Mouse (Mus musculus) 416B (cell line): ENCODE measurements around the gene Gm21698.
"Not testable (repeated sequence)": the region's sequence is repeated elsewhere in the genome, so short reads cannot be mapped to it uniquely, and the experiment has no call there.

Experiments
- DNase-seq: peaks from one replicate; pipeline ENCODE4 v3.0.0; 2011; ENCODE audit warnings: low read depth

Gm21698 gene

GRCm38 (mm10) chr5:25988550-25988949 is at the start of gene Gm21698:
TSS of gene Gm21698 (minus strand) at chr5:25988650.
- DNase-seq = not testable (repeated sequence)

- DNase-seq = not testable (repeated sequence)
Observed at GRCm38 (mm10) chr5:26022816-26023215, 34.4 kb upstream of the Gm21698 start, which contains the start of gene Gm5862. TSS of gene Gm5862 (minus strand) at chr5:26022916.

DNA sequence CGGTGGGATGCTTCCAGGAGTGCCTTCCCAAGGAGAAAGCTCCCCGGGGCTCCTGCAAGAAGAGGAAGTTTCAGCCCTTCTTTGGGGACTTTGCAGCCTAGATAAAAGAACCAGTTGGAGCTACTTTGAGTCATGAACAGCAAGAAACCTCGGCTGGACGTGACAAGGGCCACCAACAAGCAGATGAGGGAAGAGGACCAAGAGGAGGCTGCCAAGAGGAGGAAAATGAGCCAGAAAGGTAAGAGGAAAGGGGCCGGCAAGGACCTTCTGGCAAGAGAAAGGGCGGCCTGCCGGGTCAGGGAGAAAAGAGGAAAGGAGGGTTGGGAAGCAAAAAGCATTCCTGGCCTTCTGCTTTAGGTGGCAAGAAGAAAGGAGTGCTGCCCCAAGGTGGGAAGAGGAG is 19.2 kb upstream of the Gm21698 start:
- not testable (repeated sequence) for DNase-seq

DNA sequence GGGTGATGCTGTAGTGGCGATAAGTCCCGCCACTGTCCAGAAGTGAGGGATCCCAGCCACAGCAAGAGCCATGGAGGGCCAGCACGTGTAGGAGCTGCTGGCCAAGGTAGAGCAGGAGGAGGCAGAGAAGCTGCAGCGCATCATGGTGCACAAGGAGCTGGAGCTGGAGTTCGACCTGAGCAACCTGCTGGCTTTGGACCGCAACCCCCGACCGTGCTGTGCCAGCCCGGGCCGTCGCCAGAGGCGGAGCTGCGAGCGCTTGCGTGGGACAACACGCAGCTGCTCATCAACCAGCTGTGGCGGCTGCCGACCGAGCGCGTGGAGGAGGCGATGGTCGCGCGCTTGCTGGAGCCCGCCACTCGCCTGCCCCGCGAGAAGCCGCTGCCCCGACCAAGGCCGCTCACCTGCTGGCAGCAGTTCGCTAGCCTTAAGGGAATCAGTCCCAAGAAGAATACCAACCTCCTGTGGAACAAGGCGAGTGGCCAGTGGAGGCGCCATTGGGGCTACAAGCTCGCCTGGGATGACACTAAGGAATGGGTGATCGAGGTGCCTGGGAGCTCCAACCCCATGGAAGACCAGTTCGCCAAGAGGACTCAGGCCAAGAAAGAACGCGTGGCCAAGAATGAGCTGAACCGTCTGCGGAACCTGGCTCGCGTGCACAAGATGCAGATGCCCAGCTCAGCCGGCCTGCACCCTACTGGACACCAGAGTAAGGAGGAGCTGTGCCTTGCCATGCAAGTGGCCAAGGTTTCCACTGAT is 18.7 kb upstream of the Gm21698 start:
- DNase-seq = not testable (repeated sequence)

DNA sequence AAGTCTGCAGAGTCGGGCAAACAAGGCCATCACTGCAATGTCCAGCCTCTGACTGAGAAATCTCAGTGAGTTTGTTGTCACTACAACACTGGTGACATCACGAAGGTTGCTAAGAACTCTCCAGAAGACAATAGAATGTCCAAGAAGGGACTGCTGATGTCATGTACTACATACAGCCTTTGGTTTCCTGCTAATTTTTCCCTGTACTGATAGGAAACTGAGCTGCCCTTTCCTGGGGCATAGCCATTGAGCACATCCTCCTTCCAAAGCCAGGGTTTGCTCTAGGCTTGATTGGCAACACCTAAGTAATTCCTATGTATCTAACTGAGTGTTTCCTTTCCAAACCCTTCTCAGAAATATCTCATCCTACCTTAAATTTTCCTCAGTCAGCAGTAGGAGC is 16.2 kb upstream of the Gm21698 start, which contains the start of gene Gm1979:
TSS of gene Gm1979 (minus strand) at position 101 of the 400 bp plus-strand sequence.
- DNase-seq = not testable (repeated sequence)

DNA sequence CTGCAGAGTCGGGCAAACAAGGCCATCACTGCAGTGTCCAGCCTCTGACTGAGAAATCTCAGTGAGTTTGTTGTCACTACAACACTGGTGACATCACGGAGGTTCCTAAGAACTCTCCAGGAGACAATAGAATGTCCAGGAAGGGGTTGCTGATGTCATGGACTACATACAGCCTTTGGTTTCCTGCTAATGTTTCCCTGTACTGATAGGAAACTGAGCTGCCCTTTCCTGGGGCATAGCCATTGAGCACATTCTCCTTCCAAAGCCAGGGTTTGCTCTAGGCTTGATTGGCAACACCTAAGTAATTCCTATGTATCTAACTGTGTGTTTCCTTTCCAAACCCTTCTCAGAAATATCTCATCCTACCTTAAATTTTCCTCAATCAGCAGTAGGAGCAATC is 15.9 kb downstream of the Gm21698 start, which contains the start of gene Gm21680:
TSS of gene Gm21680 (minus strand) at position 101 of the 400 bp plus-strand sequence.
- not testable (repeated sequence) for DNase-seq

DNA sequence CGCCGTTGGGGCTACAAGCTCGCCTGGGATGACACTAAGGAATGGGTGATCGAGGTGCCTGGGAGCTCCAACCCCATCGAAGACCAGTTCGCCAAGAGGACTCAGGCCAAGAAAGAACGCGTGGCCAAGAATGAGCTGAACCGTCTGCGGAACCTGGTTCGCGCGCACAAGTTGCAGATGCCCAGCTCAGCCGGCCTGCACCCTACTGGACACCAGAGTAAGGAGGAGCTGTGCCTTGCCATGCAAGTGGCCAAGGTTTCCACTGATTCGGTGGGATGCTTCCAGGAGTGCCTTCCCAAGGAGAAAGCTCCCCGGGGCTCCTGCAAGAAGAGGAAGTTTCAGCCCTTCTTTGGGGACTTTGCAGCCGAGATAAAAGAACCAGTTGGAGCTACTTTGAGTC is 31.4 kb downstream of the Gm21698 start:
- DNase-seq = not testable (repeated sequence)

- not testable (repeated sequence) for DNase-seq
Observed at GRCm38 (mm10) chr5:25956611-25957010, 31.8 kb downstream of the Gm21698 start.

GRCm38 (mm10) chr5:25954317-25954716 is 34.1 kb downstream of the Gm21698 start, which contains the start of gene Gm21671:
TSS of gene Gm21671 (minus strand) at chr5:25954417.
- not testable (repeated sequence) for DNase-seq

- not testable (repeated sequence) for DNase-seq
Observed at GRCm38 (mm10) chr5:25945391-25945790, 43.1 kb downstream of the Gm21698 start.

DNA sequence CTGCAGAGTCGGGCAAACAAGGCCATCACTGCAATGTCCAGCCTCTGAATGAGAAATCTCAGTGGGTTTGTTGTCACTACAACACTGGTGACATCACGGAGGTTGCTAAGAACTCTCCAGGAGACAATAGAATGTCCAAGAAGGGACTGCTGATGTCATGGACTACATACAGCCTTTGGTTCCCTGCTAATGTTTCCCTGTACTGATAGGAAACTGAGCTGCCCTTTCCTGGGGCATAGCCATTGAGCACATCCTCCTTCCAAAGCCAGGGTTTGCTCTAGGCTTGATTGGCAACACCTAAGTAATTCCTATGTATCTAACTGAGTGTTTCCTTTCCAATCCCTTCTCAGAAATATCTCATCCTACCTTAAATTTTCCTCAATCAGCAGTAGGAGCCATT is 46.2 kb downstream of the Gm21698 start, which contains the start of gene Gm21663:
TSS of gene Gm21663 (minus strand) at position 101 of the 400 bp plus-strand sequence.
- DNase-seq = not testable (repeated sequence)
